Comparison of ENCODE assay signal across 8 mouse cellular contexts in the genomic region with DNA sequence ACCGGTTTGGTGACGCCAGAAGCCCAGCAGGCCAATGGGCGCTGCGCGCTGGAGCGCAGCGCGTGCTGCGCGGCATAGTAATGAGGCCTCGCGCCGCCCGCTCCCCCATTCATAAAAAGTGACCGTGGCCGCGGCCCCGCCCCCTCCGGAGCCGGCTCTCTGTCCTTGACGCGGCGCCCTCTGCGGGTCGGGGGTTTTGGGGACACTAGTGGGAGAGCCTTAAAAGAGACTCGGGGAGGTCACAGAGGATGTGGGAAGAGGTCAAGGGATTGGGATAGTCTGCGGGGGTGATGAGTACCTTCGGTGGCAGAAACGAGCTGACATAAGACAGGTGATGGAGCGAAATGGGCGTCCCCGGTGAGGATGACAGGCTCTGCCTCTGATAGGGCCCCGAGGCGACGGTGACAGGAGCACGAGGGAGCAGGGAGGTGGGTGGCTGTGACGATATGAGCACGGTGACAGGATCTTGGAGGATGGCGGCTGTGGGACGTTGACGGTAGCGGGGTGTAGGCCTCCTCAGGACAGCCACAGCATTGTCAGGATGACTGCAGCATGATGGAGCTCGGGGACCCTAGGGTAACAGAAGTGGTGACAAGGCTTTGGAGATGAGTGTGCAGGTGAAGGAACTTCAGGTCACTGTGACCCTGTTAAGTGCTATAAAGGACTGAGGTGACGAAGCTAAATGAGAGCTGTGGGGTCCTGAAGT. TPM values are rescaled to one million over a fixed set of nuclear protein-coding genes. Genes with fewer than 3 reads are reported as not detected.
DNase-seq lines count a peak whose midpoint lies in the region; ATAC-seq and TF ChIP-seq lines count a peak whose summit lies in the region.

No protein-coding gene starts in this region.

- no peaks in the 10 kb centered on the region for H3K27me3 ChIP-seq in cerebellum, adult 2 months (ENCODE audit: control insufficient read depth, insufficient read depth, low read length)
- H3K27me3 ChIP-seq in forebrain, postnatal 0 days (ENCODE audit: insufficient read depth, low read length): peaks cover 8% of the 10 kb centered on the region; the same call in 1 of the 2 replicates
- peaks cover 28% of the 10 kb centered on the region; the same call in 1 of the 2 replicates for H3K27me3 ChIP-seq in lung, embryonic 14.5 days (ENCODE audit: insufficient read depth, low read length)

- DNase-seq in ES-E14 (ENCODE audit: low read depth, low spot score): no peak
- DNase-seq in cerebellum, adult 2 months: peak; percentile 86 to 87
- DNase-seq in forebrain, postnatal 0 days: peak; percentile 87
- DNase-seq in heart, postnatal 4 days: peak; percentile 85
- peak; percentile 67 to 71 for DNase-seq in layer of hippocampus, adult 8-10 months (ENCODE audit: low spot score in 2 of 2)
- DNase-seq in lung, embryonic 14.5 days: peak; percentile 88
- peak; percentile 60 for DNase-seq in thymus, postnatal 0 days (ENCODE audit: low spot score)

- H3K4me2 ChIP-seq in forebrain, postnatal 0 days (ENCODE audit: low read depth): peak overlapping the region; percentile 99
- H3K4me2 ChIP-seq in lung, embryonic 14.5 days: peak overlapping the region; percentile 100

- H3K4me3 ChIP-seq in ES-E14 (ENCODE audit: insufficient read depth in 1 of 2, low read depth in 1 of 2, low read length in 2 of 2, poor library complexity in 1 of 2, severe bottlenecking in 1 of 2): peak overlapping the region; percentile 77 to 87
- H3K4me3 ChIP-seq in cerebellum, adult 2 months (replicated peaks; ENCODE audit: insufficient read depth, low read depth, low read length): peak overlapping the region; percentile 73
- peak overlapping the region; percentile 71 for H3K4me3 ChIP-seq in forebrain, postnatal 0 days (ENCODE audit: low read depth, low read length)
- H3K4me3 ChIP-seq in lung, embryonic 14.5 days (ENCODE audit: low read depth, low read length): peak overlapping the region; percentile 65
- peak overlapping the region; percentile 78 for H3K4me3 ChIP-seq in olfactory bulb, adult 2 months (ENCODE audit: insufficient read depth, low read depth, low read length)

- H3K9me3 ChIP-seq in ES-E14 (ENCODE audit: control insufficient read depth, insufficient read depth, low read depth, low read length): no peaks in the 10 kb centered on the region
- H3K9me3 ChIP-seq in forebrain, postnatal 0 days (ENCODE audit: low read length): no peaks in the 10 kb centered on the region
- H3K9me3 ChIP-seq in lung, embryonic 14.5 days (ENCODE audit: low read depth, low read length): no peaks in the 10 kb centered on the region

- peaks cover 0 to 12% of the 10 kb centered on the region in 2 experiments; a peak in 1 of 4 replicates for H3K4me1 ChIP-seq in ES-E14 (ENCODE audit: control insufficient read depth in 2 of 2, insufficient read depth in 2 of 2, low read length in 2 of 2, poor library complexity in 1 of 2)
- H3K4me1 ChIP-seq in cerebellum, adult 2 months (ENCODE audit: control insufficient read depth, insufficient read depth, low read length): peaks cover 23% of the 10 kb centered on the region
- peaks cover 8% of the 10 kb centered on the region; the same call in 1 of the 2 replicates for H3K4me1 ChIP-seq in forebrain, postnatal 0 days (ENCODE audit: insufficient read depth)
- peaks cover 11% of the 10 kb centered on the region for H3K4me1 ChIP-seq in lung, embryonic 14.5 days (ENCODE audit: insufficient read depth)
- H3K4me1 ChIP-seq in olfactory bulb, adult 2 months (ENCODE audit: control insufficient read depth, insufficient read depth, low read length): peaks cover 17% of the 10 kb centered on the region

- H3K36me3 ChIP-seq in ES-E14 (ENCODE audit: control insufficient read depth, insufficient read depth, low read length, poor library complexity, severe bottlenecking): no peaks in the 10 kb centered on the region
- H3K36me3 ChIP-seq in forebrain, postnatal 0 days (ENCODE audit: insufficient read depth): no peaks in the 10 kb centered on the region
- H3K36me3 ChIP-seq in lung, embryonic 14.5 days (ENCODE audit: insufficient read depth): no peaks in the 10 kb centered on the region

- peak; percentile 92 for ATAC-seq in forebrain, postnatal 0 days
- peak; percentile 85 for ATAC-seq in lung, embryonic 14.5 days (ENCODE audit: insufficient read depth)

- peak; percentile 13; the same call in 1 of the 2 replicates for TF ChIP-seq CTCF in cerebellum, adult 2 months (IDR thresholded peaks at IDR 0.05; ENCODE audit: borderline replicate concordance, insufficient read depth, low read depth, low read length)
- peak; percentile 42; the same call in 1 of the 2 replicates for TF ChIP-seq CTCF in forebrain, postnatal 0 days (IDR thresholded peaks at IDR 0.05; ENCODE audit: low read depth)
- TF ChIP-seq CTCF in lung, embryonic 14.5 days (IDR thresholded peaks at IDR 0.05; ENCODE audit: low read depth): peak; percentile 29; the same call in 1 of the 2 replicates
- TF ChIP-seq CTCF in olfactory bulb, adult 2 months (IDR thresholded peaks at IDR 0.05; ENCODE audit: insufficient read depth, low read depth, low read length): no peak

- 2% methylated on average over 44 of the region's 44 CpGs for WGBS in cerebellum, adult 2 months
- WGBS in forebrain, postnatal 0 days: 2% methylated on average over 44 of the region's 44 CpGs
- under 1% methylated on average over 44 of the region's 44 CpGs for WGBS in lung, embryonic 14.5 days
- WGBS in olfactory bulb, adult 2 months: 2% methylated on average over 40 of the region's 44 CpGs

- in situ Hi-C loops in ES-E14 (cut with MboI; ENCODE audit: low sequenced_read_pairs in 2 of 2, unreplicated experiment in 2 of 2): no loop called here

- no peak overlapping the region for H3K9ac ChIP-seq in ES-E14 (ENCODE audit: insufficient read depth, low read depth, low read length, poor library complexity, severe bottlenecking)
- peak overlapping the region; percentile 72 for H3K9ac ChIP-seq in forebrain, postnatal 0 days
- peak overlapping the region; percentile 55; the same call in 1 of the 2 replicates for H3K9ac ChIP-seq in lung, embryonic 14.5 days

- H3K27ac ChIP-seq in ES-E14 (ENCODE audit: insufficient read depth, low read depth, low read length, poor library complexity, severe bottlenecking): no peak overlapping the region
- 0 out of 2 replicates have a peak overlapping the region, but pooled peaks have one; percentile 3 for H3K27ac ChIP-seq in cerebellum, adult 2 months (ENCODE audit: insufficient read depth, low read length)
- no peak overlapping the region for H3K27ac ChIP-seq in forebrain, postnatal 0 days (ENCODE audit: low read depth, low read length)
- no peak overlapping the region for H3K27ac ChIP-seq in lung, embryonic 14.5 days (ENCODE audit: low read depth)
- peak overlapping the region; percentile 68; the same call in 1 of the 2 replicates for H3K27ac ChIP-seq in olfactory bulb, adult 2 months (ENCODE audit: insufficient read depth, low read depth, low read length)

- TF ChIP-seq POLR2A in cerebellum, adult 2 months (IDR thresholded peaks at IDR 0.05; ENCODE audit: borderline replicate concordance, insufficient read depth, low read length): no peak
- TF ChIP-seq POLR2A in olfactory bulb, adult 2 months (IDR thresholded peaks at IDR 0.05; ENCODE audit: insufficient read depth, low read depth, low read length): no peak

RNA-seq across cellular contexts. Expression of gene Gpr3, which starts 0.4 kb away (rescaled TPM):
- total RNA-seq in ES-E14 (2012; rRNA removed): 0.85 and 1.5 TPM in 2 replicates
- polyA plus RNA-seq in cerebellum, adult 2 months (2012; rRNA removed): 10.1 and 10.9 TPM in 2 replicates
- total RNA-seq in forebrain, postnatal 0 days (2014; rRNA removed): 1.1 and 2.2 TPM in 2 replicates
- 2.6 and 2.7 TPM in 2 replicates for polyA plus RNA-seq in forebrain, postnatal 0 days (2015; fragmentation: Nextera tagmentation; extraction: Ambion mirVana)
- total RNA-seq in heart, postnatal 4 days (2021): under 1 TPM; 0.20 to 0.45 TPM
- total RNA-seq in layer of hippocampus, adult 8-10 months (2022): 1 to 10 TPM; 4.3 to 8.0 (median 6.5) TPM
- polyA plus RNA-seq in lung, embryonic 14.5 days (2014; fragmentation: Nextera tagmentation; extraction: Ambion mirVana): 0.18 TPM in 1 of 2 replicates, not detected in the other
- polyA plus RNA-seq in olfactory bulb, adult 2 months (2012; ENCODE audit: insufficient read depth, insufficient read length, low replicate concordance, missing spikeins): not detected in 2 replicates
- not detected in 2 replicates for polyA plus RNA-seq in thymus, postnatal 0 days (2015; fragmentation: Nextera tagmentation; extraction: Ambion mirVana)

RNA-seq across cellular contexts. Expression of gene Cd164l2, which starts 0.8 kb away (rescaled TPM):
- 2.2 and 5.7 TPM in 2 replicates for total RNA-seq in ES-E14 (2012; rRNA removed)
- 7.4 and 10.9 TPM in 2 replicates for polyA plus RNA-seq in cerebellum, adult 2 months (2012; rRNA removed)
- total RNA-seq in forebrain, postnatal 0 days (2014; rRNA removed): 2.8 and 4.6 TPM in 2 replicates
- 4.2 and 6.1 TPM in 2 replicates for polyA plus RNA-seq in forebrain, postnatal 0 days (2015; fragmentation: Nextera tagmentation; extraction: Ambion mirVana)
- total RNA-seq in heart, postnatal 4 days (2021): not detected
- 1 to 10 TPM; 3.3 to 4.3 (median 3.9) TPM for total RNA-seq in layer of hippocampus, adult 8-10 months (2022)
- polyA plus RNA-seq in lung, embryonic 14.5 days (2014; fragmentation: Nextera tagmentation; extraction: Ambion mirVana): 5.0 and 7.4 TPM in 2 replicates
- polyA plus RNA-seq in olfactory bulb, adult 2 months (2012; ENCODE audit: insufficient read depth, insufficient read length, low replicate concordance, missing spikeins): not detected in 2 replicates
- polyA plus RNA-seq in thymus, postnatal 0 days (2015; fragmentation: Nextera tagmentation; extraction: Ambion mirVana): 0.86 and 1.1 TPM in 2 replicates

RNA-seq across cellular contexts. Expression of gene Map3k6, which starts 27.9 kb away (rescaled TPM):
- 2.7 and 4.3 TPM in 2 replicates for total RNA-seq in ES-E14 (2012; rRNA removed)
- polyA plus RNA-seq in cerebellum, adult 2 months (2012; rRNA removed): 4.0 and 4.7 TPM in 2 replicates
- total RNA-seq in forebrain, postnatal 0 days (2014; rRNA removed): 4.7 and 7.2 TPM in 2 replicates
- polyA plus RNA-seq in forebrain, postnatal 0 days (2015; fragmentation: Nextera tagmentation; extraction: Ambion mirVana): 4.3 and 4.4 TPM in 2 replicates
- 1 to 10 TPM; 6.3 to 6.8 TPM for total RNA-seq in heart, postnatal 4 days (2021)
- total RNA-seq in layer of hippocampus, adult 8-10 months (2022): 1 to 10 TPM; 4.8 to 6.1 (median 5.8) TPM
- 2.0 and 2.2 TPM in 2 replicates for polyA plus RNA-seq in lung, embryonic 14.5 days (2014; fragmentation: Nextera tagmentation; extraction: Ambion mirVana)
- not detected in 2 replicates for polyA plus RNA-seq in olfactory bulb, adult 2 months (2012; ENCODE audit: insufficient read depth, insufficient read length, low replicate concordance, missing spikeins)
- polyA plus RNA-seq in thymus, postnatal 0 days (2015; fragmentation: Nextera tagmentation; extraction: Ambion mirVana): 2.2 and 2.6 TPM in 2 replicates

RNA-seq across cellular contexts. Expression of gene Sytl1, which starts 50.2 kb away (rescaled TPM):
- 2.0 and 4.4 TPM in 2 replicates for total RNA-seq in ES-E14 (2012; rRNA removed)
- polyA plus RNA-seq in cerebellum, adult 2 months (2012; rRNA removed): 0.59 and 0.60 TPM in 2 replicates
- 0.69 TPM in 1 of 2 replicates, not detected in the other for total RNA-seq in forebrain, postnatal 0 days (2014; rRNA removed)
- 0.14 and 0.52 TPM in 2 replicates for polyA plus RNA-seq in forebrain, postnatal 0 days (2015; fragmentation: Nextera tagmentation; extraction: Ambion mirVana)
- total RNA-seq in heart, postnatal 4 days (2021): under 1 TPM; 0.48 to 0.79 TPM
- 1 to 10 TPM in 3 of 4 experiments, under 1 TPM in 1; 0.84 to 1.4 (median 1.4) TPM for total RNA-seq in layer of hippocampus, adult 8-10 months (2022)
- 0.73 and 0.84 TPM in 2 replicates for polyA plus RNA-seq in lung, embryonic 14.5 days (2014; fragmentation: Nextera tagmentation; extraction: Ambion mirVana)
- polyA plus RNA-seq in olfactory bulb, adult 2 months (2012; ENCODE audit: insufficient read depth, insufficient read length, low replicate concordance, missing spikeins): not detected in 2 replicates
- polyA plus RNA-seq in thymus, postnatal 0 days (2015; fragmentation: Nextera tagmentation; extraction: Ambion mirVana): 34.2 and 34.8 TPM in 2 replicates

Comparison
In these comparisons a context has a peak if more than half of its experiments do, and no peak if none do; other contexts are left out.
1. H3K27ac ChIP-seq: peak in cerebellum, adult 2 months (single experiment) and olfactory bulb, adult 2 months (single experiment); none in ES-E14 (single experiment), forebrain, postnatal 0 days (single experiment) and lung, embryonic 14.5 days (single experiment).
2. Peak in every context shown above with its lines, with median percentiles within 50 percentile points of each other: H3K4me3 ChIP-seq.